Mouse (Mus musculus) adrenal gland, postnatal 10 days (tissue): ENCODE measurements at regions not wholly inside any gene's neighbourhood (a gene's known extent, or its start where the extent isn't known, plus 50 kb on each side); places are given as distances from the start of the nearest gene placed in this dataset.

ENCODE experiments used
- DNase-seq: peaks from one replicate; pipeline ENCODE4 v3.0.0; 2021; ENCODE audit warnings: mixed read lengths

GRCm38 (mm10) chr5:108903134-108903923 is 50.9 kb upstream of the Vmn2r9 start:
- DNase-seq = peak; percentile 30
